Mouse (Mus musculus) embryo, embryonic 9.5 days (tissue): ENCODE measurements around the gene Tesmin.
A peak's percentile ranks its signal among the peaks of the same experiment; 100 is the strongest.

Experiments
- DNase-seq: peaks from one replicate; pipeline ENCODE4 v3.0.0-alpha.2; 2017; ENCODE audit errors: extremely low spot score

The Tesmin gene

DNA sequence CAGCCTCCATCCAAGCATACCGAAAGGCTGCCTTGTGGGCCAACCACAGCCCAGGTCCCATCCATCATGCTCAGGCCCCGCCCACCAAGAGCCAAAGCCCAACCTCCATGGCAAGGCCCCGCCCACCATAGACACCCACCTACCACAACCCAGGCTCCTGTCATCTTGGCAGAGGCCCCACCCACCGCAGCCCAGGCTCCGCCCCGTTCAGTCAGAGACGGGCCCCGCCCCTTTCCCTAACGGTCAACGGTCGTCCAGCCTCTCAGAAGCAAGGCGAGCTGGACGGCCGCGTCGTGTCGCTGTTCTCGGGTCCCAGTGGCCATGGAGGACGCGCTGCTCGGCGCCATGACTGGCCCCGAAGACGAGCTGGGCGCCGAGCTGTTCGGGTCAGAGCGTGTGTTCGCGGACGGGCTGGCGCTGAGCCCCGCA lies at the start of gene Tesmin:
TSS of gene Tesmin (plus strand) at position 229 of the 429 bp plus-strand sequence.
- DNase-seq, result peak; percentile 89

DNA sequence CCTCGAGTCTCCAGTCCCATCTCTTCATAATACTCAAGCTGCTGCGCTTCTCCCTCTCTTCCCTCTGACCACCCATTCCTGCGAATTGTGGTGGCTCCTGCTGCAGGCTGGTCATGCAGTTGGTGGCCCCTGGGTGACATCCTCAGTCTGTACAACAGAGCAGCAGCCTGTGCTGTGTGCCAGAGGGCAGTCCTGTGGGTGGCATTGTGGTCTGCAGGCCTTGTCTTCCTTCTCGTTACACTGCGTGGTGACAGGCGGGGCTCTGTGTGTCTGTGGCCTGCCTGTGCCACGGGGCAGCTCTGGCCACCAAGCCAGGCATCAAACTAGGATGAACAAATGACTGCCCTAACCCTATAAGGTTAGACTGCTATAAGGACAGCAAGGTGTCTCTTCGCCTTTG lies 49.5 kb upstream of the Tesmin start:
- DNase-seq, result no peak

DNA sequence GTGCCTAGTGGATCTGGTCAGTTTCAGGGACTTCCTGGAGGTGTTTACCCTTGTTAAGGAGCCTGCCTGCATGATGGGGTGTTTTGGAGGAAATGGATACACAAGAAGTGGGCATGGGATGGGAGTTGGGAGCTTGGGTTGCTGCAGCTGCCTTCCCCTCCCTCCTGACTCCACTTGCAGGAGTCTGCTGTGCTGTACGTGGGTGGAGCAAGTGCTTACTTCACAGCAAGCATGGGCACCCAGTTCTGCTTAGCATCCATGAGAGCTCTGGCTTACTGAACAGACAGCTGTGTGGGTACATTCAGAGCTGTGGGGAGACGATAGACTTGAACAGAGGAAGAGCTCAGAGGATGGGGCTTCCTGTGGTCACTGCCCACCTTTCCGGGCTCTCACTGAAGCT lies 47.6 kb upstream of the Tesmin start:
- no peak for DNase-seq

GRCm38 (mm10) chr19:3343929-3344328 lies 44.7 kb upstream of the Tesmin start:
- DNase-seq, result no peak

- DNase-seq, result no peak
Measured at GRCm38 (mm10) chr19:3344636-3345544, 43.8 kb upstream of the Tesmin start.

DNA sequence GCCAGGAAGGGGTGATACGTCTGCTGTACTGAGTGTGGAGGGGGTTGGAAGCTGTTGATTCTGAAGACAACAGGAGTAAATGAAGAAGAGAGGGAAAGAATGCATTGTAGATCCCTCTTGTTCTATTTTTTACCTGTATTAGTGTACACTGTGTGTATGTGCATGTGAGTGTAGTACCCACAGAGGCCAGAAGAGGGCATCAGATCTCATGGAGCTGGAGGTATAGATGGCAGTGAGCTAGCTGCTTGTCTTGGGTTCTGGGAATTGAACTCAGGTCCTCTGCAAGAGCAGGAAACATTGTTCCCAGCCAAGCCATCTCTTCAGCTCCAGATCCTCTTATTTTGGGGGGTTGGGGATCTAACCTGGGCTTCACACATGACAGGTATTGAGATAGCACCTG lies 40.9 kb upstream of the Tesmin start:
- DNase-seq, result no peak

DNA sequence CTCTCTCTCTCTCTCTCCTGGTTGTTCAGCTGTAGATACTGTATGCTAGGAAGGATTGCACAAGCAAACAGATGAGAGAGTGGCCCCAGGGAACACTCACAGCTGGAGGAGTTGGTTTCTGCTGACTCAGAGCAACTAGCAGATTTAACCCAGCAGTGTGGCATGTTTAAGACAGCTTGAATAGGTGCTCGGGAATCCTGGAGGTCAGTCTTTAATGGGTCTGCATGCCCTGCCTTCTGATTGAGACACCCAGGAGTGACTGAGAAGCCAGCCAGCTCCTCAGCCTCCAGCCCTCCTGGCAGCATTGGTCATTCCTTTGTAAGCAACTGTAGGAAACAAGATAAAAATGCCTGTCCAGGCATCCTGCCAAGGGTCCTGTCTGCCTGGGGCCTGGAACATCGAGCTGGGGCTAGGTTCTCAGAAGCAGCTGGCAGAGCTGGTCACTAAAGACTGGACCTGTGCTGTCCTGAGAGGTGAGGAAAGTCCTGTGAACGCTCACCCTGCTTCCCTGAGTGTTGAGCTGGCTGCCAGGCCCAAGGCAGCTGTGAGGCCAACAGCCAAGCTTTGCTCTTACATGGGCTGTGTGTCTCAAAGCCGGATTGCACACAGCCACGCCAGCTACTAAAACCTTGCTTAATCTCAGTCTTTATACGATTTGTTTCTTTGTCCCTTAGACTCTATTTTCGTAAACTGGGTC lies 35.1 kb upstream of the Tesmin start:
- DNase-seq, result no peak

DNA sequence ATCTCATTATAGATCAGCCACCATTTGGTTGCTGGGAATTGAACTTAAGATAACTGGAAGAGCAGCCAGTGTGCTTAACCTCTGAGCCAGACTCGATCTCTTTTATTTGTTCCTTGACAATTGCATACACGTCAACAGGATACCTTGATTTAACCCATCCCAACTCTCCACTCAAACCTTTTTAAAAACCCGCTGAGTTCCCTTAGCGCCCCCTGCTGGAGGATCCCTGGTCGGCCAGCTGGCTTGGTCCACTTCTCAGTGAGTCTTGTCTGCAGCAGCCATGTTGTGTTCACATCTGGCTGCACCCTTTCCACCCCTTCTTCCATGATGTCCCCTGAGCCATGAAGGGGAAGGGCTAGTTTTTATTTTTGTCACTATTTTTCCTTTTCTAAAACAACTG lies 33.6 kb upstream of the Tesmin start:
- DNase-seq, result peak; percentile 7

- no peak for DNase-seq
Measured at GRCm38 (mm10) chr19:3356516-3356915, 32.1 kb upstream of the Tesmin start.

GRCm38 (mm10) chr19:3357620-3358019 lies 31.0 kb upstream of the Tesmin start:
- no peak for DNase-seq

DNA sequence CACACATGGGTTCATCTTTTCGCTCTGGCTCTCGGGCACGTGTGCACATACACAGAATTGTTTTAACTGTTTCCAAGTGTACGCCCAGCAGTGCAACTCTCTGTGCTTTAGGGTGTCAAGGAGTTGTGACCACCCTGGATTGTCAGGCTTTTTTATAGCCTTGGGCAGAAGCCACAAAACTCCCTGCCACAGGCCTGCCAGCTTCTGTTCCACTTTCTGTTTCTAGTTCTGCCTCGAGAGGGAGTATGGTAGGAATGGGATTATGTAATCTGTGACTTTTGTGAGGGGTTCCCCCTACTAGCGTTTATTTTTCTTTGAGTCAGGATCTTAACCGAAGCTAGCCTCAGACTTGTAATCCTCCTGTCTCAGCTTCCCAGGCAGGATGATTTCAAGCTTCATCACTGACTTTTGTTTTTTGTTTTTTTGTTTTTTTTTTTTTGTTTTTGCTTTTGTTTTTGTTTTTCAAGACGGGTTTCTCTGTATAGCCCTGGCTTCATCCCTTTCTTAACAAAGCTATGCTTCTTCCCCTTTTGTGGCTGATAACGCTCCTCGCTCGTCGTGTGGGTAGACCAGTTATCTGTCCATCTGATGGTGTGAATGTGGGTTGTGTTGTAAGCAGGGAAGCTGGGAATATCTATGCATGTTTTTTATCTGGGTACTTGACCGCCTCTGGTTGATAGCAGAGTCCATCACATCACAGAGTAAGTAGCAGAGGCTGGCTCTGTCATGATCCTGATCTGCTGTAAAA lies 28.6 kb upstream of the Tesmin start:
- DNase-seq, result no peak

- DNase-seq, result no peak
Measured at GRCm38 (mm10) chr19:3363510-3363909, 25.1 kb upstream of the Tesmin start.

DNA sequence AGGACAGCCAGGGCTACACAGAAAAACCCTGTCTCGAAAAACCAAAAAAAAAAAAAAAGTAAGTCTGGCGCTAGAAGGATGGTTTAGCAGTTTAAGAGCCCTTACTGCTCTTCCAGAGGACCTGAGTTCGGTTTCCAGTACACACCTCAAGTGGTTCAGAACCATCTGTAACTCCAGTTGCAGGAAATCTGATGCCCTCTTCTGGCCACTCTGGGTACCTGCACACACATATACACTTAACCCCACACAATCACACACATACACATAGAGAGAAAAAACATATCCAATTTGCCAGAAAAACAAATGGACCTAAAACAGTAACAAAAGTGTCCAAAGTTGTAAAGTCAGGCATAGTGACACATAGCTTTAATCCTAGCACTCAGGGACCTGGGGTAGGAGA lies 23.6 kb upstream of the Tesmin start:
- DNase-seq, result no peak

DNA sequence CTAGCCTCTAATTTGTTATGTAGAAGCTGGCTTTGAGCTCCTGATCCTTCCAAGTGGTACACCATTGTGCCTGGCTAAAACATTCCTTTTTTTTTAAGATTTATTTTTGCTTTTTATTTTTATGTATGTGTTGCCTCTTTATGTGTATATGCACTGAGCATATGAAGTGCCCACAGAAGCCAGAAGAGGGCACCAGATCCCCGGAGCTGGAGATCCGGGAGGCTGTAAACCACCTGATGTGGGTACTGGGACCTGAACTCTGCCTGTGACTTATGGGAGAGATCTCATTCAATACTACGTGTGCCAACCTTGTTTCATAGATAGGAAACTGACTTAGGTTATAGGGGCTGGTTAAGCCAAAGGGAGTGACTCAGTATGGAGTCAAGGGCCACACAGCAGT lies 20.4 kb upstream of the Tesmin start:
- DNase-seq, result no peak

DNA sequence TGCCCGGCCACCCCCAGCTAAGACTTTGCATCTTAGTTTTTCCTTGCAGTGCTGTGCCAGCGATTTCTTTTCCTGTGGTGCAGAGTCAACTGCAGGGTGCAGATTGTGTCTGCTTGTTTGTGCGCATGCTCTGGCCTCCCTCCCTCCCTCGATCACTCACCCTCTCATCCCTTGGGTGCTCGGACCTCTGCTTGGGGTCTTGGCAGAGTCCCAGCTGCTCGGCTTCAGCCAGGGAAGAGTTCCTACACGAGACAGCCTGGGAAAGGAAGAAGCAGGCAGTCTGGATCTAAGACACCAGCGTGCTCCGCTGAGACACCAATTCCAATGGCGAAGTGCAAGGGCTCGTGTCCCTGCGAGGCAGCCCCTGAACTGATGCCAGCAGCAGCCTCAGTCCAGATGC lies 15.3 kb upstream of the Tesmin start:
- no peak for DNase-seq

DNA sequence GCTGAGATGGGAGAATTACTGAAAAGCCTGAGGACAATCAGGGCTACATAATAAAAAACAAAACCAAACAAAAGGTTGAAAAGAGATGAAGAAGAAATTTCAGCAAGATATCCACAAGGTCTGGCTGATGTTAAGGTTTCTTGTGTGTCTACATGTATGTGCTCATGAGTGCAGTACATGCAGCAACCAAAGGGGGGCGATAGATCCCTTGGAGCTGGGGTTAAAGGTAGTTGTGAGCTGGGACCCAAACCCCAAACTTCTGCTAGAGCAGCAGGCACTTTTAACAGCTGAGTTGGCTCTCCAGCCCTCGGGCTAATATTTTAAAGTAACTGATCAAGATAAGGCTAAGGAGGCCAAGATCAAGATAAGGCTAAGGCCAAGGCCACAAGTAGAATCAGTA lies 14.6 kb upstream of the Tesmin start:
- DNase-seq, result no peak

GRCm38 (mm10) chr19:3375945-3376495 lies 12.6 kb upstream of the Tesmin start:
- no peak for DNase-seq

DNA sequence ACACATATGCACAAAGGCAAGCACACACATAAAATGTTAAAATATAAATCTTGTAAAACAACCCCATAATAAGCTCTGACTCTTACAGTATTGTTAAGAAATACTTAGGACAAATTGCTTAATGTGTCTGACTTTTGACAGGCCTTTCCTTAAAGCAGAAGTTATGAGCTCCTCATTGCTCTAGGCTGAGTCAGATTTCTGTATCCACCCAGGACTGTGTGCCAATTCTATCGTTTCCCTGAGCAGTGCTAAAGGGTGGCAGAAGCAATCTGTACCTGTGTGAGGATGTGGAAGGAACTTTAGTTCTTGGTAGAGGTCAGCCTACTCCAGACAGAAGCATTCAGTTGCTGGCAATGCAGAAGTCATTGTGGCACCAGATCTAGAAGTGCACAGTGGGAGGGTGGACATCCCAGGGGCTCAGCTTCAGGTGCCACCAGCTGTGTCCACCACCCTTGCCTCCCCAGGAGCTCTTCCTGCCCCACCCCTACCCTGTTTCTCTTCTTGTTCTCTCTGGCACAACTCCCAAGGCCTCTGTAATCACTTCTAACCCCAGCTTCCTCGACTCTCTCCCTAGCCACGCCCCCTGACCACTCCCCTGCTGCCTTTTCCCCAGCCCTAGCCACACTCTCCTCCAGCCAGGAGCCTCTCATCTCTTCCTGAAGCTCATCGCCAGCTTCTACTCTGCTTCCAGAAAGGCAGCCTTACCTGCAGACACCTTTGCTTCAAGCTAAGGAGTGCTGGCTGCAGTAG lies 11.5 kb upstream of the Tesmin start:
- DNase-seq, result no peak

DNA sequence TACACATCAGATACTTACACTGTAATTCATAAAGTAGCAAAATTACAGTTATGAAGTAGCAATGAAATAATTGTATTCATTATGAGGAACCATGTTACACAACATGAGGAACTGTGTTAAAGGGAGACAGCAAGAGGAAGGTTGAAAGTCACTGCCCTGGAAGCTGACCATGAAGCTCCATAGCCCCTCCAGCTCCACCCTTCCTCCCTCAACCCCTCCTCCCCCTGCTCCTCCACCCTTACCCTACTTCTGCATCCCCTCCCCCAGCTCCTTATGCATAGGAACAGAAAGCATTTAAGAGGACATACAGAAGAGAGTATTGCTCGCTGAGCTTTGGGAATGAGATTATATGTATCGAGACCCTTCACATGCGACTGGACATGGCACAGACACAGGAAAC lies 10.0 kb upstream of the Tesmin start:
- DNase-seq, result no peak

- no peak for DNase-seq
Measured at GRCm38 (mm10) chr19:3388061-3388460, 596 bp upstream of the Tesmin start.

DNA sequence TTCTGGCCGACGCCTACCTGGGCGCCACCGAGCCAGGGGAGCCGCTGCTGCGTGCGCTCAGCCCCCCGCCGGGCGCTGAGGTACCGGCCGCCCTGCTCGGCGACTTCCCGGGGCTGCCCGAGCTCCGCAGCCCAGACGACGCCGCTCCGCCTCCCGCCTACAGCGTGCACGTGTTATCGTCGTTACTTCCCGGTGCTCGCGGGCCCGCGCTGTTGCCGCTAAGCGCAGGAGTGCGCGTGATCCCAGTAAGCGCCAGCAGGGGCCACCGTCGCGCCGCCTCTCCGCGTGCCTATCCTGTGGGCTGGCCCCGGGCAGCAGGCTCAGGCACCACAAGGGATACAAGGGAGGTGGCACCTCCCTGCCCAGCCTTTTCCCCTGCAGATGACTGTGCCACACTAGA lies 432 bp downstream of the Tesmin start:
- DNase-seq, result peak; percentile 88
